Mouse (Mus musculus): ENCODE measurements at regions not wholly inside any gene's neighbourhood (a gene's known extent, or its start where the extent isn't known, plus 50 kb on each side); places are given as distances from the start of the nearest gene placed in this dataset.

- DNase-seq = no peak
These were observed 350.0 kb downstream of the Ccser2 start for GRCm38 (mm10) chr14:36618459-36619085.

- no peak for DNase-seq
These were observed 350.6 kb downstream of the Ccser2 start for GRCm38 (mm10) chr14:36617987-36618386.

GRCm38 (mm10) chr14:36614926-36615325 is 353.7 kb downstream of the Ccser2 start:
- no peak for DNase-seq

GRCm38 (mm10) chr14:36612860-36613259 is 355.7 kb downstream of the Ccser2 start:
- DNase-seq = no peak

- DNase-seq = peak; percentile 5
These were observed 384.4 kb downstream of the Ccser2 start for GRCm38 (mm10) chr14:36584065-36584635.

- DNase-seq = no peak
These were observed 385.1 kb downstream of the Ccser2 start for GRCm38 (mm10) chr14:36583338-36584064.

- DNase-seq = no peak
These were observed 405.2 kb downstream of the Ccser2 start for GRCm38 (mm10) chr14:36563229-36563865.

- no peak for DNase-seq
These were observed 431.2 kb downstream of the Ccser2 start for GRCm38 (mm10) chr14:36537402-36537801.

- no peak for DNase-seq
These were observed 432.6 kb downstream of the 4930474N05Rik start for GRCm38 (mm10) chr14:36527310-36527709.

- DNase-seq = no peak
These were observed 430.9 kb downstream of the 4930474N05Rik start for GRCm38 (mm10) chr14:36525591-36526037.

GRCm38 (mm10) chr14:36502076-36502994 is 407.6 kb downstream of the 4930474N05Rik start:
- no peak for DNase-seq

GRCm38 (mm10) chr14:36499323-36499722 is 404.6 kb downstream of the 4930474N05Rik start:
- DNase-seq = no peak

GRCm38 (mm10) chr14:36485499-36485898 is 390.8 kb downstream of the 4930474N05Rik start:
- no peak for DNase-seq

- no peak for DNase-seq
These were observed 376.9 kb downstream of the 4930474N05Rik start for GRCm38 (mm10) chr14:36471617-36472016.

GRCm38 (mm10) chr14:36470362-36470761 is 375.6 kb downstream of the 4930474N05Rik start:
- no peak for DNase-seq

- no peak for DNase-seq
These were observed 358.3 kb downstream of the 4930474N05Rik start for GRCm38 (mm10) chr14:36453049-36453448.

- no peak for DNase-seq
These were observed 355.4 kb downstream of the 4930474N05Rik start for GRCm38 (mm10) chr14:36450126-36450525.

- no peak for DNase-seq
These were observed 320.0 kb downstream of the 4930474N05Rik start for GRCm38 (mm10) chr14:36414656-36415273.

GRCm38 (mm10) chr14:36414180-36414579 is 319.5 kb downstream of the 4930474N05Rik start:
- no peak for DNase-seq

Data from kidney, postnatal 10 days (tissue).